Mouse (Mus musculus): ENCODE measurements at regions not wholly inside any gene's neighbourhood (a gene's known extent, or its start where the extent isn't known, plus 50 kb on each side); places are given as distances from the start of the nearest gene placed in this dataset.

DNA sequence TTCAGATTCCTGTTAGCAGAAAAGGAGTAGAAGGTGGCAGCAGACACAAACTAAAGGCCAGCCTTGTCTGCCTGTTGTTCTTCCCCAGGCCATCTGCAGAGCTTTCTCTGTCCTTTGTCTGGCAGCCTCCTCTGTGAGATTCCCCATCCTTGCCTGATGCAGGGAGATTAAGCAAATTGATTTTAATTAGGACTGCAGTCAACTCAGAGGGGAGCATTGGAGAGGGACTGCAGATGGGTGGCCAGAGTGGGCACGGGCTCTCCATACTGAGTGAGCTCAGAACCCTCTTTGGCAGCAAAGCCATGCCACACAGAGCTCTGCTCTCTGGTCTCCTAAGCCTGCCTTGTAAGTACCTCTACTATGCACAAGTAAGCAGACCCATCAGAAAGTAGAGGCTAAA is 158.5 kb downstream of the Maf start:
- DNase-seq (ENCODE audit: low read depth, low spot score), result no peak

GRCm38 (mm10) chr8:115544067-115544466 is 163.5 kb downstream of the Maf start:
- DNase-seq (ENCODE audit: low read depth, low spot score), result no peak

DNA sequence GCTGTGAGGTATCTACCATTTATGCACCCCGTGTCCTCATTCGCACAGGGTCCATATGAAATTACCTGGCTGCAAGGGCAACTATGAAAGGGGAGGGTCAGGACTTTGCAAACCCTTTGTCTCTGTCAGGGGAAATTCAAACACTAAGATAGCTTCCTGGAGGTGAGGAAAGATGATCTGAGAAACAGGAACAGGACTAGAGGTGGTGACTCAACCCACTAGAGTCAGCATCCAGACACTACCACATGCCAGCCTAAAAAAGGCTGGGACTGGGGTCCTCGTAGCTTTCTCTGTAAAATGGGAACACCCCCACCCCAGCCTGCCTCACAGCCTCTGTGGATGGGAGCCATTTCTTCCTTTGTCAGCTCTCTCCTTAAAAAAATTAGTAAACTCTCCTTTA is 164.7 kb downstream of the Maf start:
- DNase-seq (ENCODE audit: low read depth, low spot score), result no peak

- DNase-seq (ENCODE audit: low read depth, low spot score), result no peak
Observed at GRCm38 (mm10) chr8:115539600-115539999, 168.0 kb downstream of the Maf start.

DNA sequence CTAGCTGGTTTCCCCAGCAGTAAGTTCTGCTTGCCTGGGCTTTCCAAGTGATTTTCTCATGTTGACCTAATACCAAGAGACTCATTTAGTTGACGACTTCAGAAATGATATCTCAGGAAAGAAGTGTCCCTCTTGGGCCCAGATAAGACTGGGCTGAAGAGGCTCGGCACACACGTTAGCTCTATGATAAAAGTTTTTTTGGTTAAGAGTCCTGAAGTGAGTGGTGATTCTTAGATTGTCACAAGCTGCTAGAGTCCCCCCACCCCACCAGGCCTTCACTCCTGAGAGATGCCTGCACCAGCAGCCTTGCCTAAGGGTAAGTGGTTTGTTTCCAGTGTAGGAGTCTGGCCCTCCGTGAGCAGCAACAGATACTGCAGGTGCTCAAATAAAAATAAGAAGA is 169.4 kb downstream of the Maf start:
- no peak for DNase-seq (ENCODE audit: low read depth, low spot score)

- DNase-seq (ENCODE audit: low read depth, low spot score), result no peak
Observed at GRCm38 (mm10) chr8:115537761-115538160, 169.8 kb downstream of the Maf start.

DNA sequence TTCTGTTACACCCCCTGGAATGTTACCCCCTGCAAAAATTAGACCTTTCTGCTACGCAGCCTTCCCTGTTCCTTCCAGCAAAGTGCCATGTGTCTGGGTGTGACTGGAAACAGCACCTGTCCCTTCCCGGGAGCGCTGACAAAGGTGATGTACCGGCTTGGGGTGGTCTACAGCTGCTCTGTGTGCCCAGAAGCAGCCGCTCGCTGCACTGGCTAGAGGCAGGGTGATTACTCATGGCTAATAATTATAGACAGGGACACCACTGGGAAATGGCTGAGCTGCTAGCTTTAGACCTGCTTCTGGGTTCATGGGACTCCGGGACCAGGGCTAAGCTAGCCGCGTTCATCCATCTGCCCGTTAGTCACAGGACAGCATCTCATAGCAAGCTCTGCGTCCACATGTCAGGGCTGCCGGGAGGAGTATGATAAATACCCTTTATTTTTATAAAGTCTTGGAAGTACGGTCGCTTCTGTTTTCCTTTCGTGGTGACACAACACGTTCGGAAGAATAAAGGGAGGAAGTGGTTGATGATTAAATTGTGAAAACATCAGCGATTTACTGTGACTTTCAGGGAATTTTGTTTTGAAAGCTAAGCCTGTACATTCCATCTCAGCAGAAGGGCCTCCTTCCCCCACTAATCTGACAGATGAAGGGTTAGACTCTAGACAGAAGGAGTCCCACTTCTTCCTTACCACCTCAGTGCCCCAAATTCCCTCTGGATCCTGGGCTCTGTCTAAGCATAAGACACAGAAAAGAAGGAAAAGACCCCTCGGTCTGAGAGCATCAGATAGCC is 170.8 kb downstream of the Maf start:
- DNase-seq (ENCODE audit: low read depth, low spot score), result no peak

GRCm38 (mm10) chr8:115536001-115536400 is 171.6 kb downstream of the Maf start:
- no peak for DNase-seq (ENCODE audit: low read depth, low spot score)

DNA sequence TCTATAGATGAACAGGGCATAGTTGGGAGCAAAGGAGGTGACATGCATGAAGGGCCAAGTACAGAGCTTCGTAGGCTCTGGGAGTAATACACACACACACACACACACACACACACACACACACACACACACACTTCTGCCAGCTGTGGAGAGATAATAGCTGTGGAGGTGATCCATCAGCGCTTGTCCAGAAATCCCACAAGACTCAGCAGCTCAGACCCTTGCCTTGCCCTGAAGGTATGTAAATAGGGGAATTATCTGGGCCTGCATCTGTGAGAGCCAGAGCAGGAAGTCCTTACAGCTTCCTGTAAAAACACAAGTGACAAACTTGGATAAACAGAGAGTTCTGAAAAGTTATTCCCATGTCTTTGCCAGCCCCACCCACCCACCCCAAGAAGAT is 173.6 kb downstream of the Maf start:
- DNase-seq (ENCODE audit: low read depth, low spot score), result no peak

DNA sequence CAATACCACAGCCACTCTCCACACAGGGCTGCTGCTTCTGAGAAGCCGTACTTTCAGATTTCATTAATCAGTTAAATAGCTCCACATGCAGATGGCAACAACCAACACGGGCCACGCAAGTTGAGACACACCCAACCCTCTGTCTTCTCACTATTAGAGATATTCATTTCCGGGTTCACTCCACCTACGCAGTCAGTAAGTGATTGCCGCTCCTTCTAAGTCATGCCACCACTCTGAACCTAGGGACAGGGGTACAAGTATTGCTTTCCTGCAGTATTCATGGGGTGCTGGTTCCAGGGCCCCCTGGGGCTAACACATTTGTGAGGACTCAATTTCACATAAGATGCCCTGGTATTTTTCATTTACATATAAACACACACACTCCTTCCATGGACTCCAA is 176.3 kb downstream of the Maf start:
- no peak for DNase-seq (ENCODE audit: low read depth, low spot score)

DNA sequence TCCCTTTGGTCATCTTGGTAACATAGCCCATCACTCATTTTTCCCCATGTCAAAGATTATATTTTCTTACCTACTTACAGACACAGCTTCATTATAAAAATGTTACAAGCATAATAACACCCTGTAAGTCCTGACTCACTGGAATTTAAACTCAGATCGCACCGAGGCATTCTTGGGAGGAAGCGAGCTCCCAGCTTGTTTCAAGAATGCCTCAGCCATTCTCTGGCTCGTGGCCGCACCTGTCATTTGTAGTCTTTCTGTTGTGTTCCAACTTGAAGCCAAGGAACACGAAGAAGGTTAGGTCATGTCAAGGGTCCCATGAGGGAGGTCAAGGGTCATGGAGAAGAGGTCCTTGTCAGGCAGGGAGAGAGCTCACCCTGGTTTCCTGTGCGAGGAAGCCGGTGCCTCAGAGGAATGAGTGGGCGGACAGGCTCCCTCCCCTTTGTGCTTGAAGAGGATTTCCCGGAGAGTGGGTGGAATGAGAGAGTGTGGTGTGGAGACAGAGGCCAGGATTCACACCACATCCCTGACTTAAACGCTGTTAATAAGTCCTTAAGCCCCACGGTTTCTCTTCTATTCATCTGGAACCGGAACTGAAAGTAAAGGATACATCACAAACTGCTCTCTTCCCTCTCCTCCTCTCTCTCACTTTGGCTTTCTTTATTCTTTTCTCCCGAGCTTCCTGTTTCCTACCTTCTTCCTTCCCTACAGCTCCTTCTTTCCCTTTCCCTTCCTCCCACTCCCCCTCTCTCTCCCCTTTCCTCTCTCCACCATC is 177.8 kb downstream of the Maf start:
- no peak for DNase-seq (ENCODE audit: low read depth, low spot score)

- DNase-seq (ENCODE audit: low read depth, low spot score), result no peak
Observed at GRCm38 (mm10) chr8:115528879-115529278, 178.7 kb downstream of the Maf start.

DNA sequence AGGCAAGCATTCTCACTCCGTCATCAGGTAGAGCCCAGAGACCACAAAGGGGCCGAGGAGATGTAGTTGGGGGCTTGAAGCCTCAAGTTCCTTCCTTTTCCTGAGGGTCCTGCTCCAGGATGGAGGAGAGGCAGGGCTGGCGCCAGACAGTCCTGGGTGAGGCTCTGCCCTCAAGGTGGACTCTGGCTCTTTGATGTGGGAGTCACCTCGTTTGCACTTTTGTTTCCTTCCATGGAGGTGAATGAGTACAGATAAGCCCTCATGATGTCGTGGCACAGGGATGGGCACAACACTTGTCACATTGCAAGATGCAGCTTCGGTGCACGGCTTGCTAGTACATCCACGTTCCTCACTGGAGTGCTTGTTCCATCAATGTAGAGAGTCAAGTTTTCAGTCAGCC is 182.4 kb downstream of the Maf start:
- no peak for DNase-seq (ENCODE audit: low read depth, low spot score)

GRCm38 (mm10) chr8:115524713-115525112 is 182.9 kb downstream of the Maf start:
- no peak for DNase-seq (ENCODE audit: low read depth, low spot score)

GRCm38 (mm10) chr8:115522527-115522926 is 185.1 kb downstream of the Maf start:
- peak; percentile 16 for DNase-seq (ENCODE audit: low read depth, low spot score)

GRCm38 (mm10) chr8:115515647-115516046 is 191.9 kb downstream of the Maf start:
- DNase-seq (ENCODE audit: low read depth, low spot score), result no peak

- DNase-seq (ENCODE audit: low read depth, low spot score), result no peak
Observed at GRCm38 (mm10) chr8:115514485-115514884, 193.1 kb downstream of the Maf start.

DNA sequence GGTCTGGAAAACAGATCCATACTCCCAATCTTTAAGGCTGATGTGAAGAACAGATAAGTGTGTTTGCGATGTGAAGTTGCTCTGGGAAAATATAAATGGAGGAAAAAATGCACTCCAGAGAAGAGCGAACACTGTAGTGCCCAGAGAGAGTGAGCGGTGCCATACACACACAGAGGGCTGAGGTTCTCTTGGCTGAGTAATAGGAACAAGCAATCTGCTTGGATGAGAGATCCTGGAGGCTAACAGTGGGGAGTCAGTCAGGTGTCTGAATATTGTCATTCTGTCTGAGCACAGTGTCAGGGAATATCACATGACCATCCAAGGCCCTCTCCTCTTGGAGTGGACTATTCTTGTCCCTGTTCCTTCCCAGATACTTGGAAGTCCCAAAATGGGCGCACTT is 200.4 kb downstream of the Maf start:
- DNase-seq (ENCODE audit: low read depth, low spot score), result no peak

DNA sequence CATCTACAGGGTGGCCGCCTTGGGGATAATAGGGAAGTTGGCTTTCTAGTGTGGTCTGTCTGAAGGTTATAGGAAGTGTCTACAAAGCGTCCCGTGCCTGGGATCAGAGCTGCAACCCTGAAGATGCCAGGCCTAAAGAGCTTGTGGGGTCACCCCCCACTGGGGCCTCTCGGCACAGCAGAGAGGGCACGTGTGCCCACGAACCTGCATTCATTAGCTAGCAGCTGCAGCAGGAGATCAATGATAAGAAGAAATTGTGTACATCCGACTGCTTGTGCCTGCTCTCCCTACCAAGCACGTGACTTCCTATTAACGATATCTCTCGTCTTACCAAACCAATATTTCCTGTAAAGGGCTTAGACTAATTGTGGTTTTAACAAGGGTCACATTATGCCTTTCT is 200.9 kb downstream of the Maf start:
- no peak for DNase-seq (ENCODE audit: low read depth, low spot score)

DNA sequence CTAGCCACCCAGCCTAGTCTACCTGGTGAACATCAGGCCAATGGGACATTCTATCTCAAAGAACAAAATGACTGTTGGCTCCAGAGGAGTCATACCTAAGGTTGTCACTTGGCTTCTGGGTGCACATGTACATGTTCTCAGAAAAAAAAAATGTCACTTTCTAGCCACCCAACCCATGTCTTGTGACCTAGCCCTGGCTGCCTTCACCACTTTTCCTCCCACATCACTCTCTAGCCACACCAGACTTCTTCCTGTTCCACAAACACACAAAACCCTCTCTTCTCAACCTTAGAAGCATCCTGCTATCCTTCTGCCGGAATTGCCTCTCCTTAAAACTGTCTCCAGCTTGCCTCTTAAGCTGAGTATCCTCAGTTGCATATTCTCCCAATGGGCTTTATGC is 211.6 kb downstream of the Maf start:
- no peak for DNase-seq (ENCODE audit: low read depth, low spot score)

DNA sequence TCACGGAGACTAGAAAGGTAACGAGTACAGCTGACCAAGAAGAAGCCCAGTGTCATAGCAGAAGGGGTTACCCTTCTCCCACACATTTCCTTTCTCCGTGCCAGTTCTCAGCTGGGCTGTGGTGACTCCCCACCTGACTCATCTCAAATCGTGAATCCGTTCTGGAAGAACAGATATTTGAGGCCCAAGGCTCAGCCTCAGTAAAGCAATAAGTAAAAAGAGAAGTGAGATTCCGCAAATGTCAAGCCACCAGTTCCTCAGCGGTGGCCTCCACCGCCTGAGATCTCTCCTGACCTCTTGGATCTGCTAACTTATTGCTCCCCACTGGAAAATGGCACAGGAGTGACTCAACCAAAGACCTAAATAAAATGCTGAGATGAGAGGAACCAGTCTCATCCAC is 213.2 kb downstream of the Maf start:
- DNase-seq (ENCODE audit: low read depth, low spot score), result no peak

GRCm38 (mm10) chr8:115486904-115487303 is 220.7 kb downstream of the Maf start:
- peak; percentile 33 for DNase-seq (ENCODE audit: low read depth, low spot score)

DNA sequence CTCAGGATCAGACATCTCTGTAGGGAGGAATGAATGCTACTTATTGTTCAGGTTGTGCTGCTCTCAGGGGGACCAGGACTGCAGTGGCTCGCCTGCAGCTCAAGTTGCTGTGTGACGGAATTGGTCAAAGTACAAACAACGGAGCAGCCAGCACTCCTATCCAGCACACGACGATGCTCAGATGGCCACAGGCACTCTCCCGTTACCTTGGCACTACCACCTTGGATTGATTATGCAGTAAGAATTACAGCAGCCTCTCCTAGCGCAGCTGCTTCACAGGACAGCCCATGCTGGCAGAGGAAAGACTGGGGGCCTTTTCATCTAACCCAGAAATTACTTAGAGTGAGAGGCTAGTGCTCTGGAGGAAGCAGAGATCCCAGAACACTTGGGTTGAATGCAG is 226.5 kb downstream of the Maf start:
- no peak for DNase-seq (ENCODE audit: low read depth, low spot score)
